Mouse (Mus musculus) gastrocnemius, adult 8-10 months (tissue): ENCODE results near the gene Rbbp7. TPM values are rescaled to one million over a fixed set of nuclear protein-coding genes. Genes with fewer than 3 reads are reported as not detected.
"Not testable (repeated sequence)": the region's sequence is repeated elsewhere in the genome, so short reads cannot be mapped to it uniquely, and the experiment has no call there.

ENCODE experiments used
- DNase-seq, 2 experiments: peaks; one replicate each; pipeline ENCODE4 v3.0.0; 2022; ENCODE audit warnings: low spot score in 2 of 2
- total RNA-seq, 4 experiments: library from RNA; stranded (reverse); gene quantifications; 2 replicates each; pipeline ENCODE4 v1.2.4; 2022

The Rbbp7 gene
- 10 to 100 TPM; 83.0 to 90.3 (median 86.6) TPM for total RNA-seq

DNA sequence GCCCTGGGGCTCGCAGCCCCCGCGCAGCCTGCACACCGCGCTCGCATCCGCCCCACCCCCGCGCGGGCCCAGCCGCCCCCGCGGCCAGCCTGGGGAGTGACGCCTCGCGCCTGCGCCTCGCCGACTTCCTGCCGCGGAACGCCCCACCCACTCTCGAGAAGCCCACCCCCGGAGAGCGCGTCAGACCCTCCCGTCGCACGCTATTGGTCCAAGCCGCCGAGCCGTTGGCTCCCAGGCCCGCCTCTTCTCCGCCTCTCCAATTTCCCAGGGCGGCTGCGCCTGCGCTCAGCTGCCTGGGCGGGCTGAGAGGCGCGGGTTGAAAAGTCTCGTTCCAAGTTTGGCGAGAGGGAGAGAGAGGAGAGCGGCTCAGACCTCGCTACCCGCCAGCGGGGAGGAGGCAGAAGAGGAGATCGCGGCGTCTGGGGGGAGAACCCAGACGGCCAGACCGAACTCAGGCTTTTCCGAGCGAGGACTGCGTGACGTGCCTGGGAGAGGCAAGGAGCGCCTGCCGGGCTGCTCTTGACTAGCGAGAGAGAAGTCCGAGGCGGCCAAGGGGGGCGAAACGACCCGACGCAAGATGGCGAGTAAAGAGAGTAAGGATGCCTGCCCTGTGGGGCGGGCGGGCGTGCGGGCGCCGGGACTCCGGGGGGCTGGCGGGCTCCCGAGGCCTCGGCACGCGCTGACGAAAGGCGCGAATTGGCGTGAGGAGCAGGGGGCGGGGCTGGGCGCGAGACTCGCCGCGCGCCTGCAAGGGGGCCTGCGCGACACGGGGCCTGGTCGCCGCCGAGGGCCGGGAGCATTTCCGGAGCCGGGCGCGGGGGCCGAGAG lies at the start of gene Rbbp7:
Gene Rbbp7, plus strand, starts transcription at position 288 of the 828 bp plus-strand sequence.
- peak; percentile 80 to 90 for DNase-seq

DNA sequence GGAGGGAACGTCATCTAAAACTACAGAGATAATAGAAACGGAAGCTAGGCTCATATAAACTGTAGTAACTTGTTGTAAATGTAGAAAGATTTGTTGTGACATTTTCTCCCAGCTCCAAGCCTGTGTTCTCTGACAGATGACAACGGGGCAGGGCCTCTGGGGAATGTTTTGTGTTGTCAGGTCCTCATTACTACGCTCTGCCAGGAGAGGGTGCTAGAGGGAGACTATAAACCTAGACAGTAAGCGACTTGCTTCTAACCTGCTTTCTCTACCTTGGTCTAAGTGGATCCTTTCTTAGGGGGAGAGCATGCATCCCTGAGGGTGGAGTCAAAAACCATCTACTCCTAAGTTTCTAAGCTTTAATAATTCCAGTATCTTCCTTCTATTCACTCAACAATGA lies 42.4 kb upstream of the Rbbp7 start:
- DNase-seq: peak in 1 of 2 experiments; percentile 4

DNA sequence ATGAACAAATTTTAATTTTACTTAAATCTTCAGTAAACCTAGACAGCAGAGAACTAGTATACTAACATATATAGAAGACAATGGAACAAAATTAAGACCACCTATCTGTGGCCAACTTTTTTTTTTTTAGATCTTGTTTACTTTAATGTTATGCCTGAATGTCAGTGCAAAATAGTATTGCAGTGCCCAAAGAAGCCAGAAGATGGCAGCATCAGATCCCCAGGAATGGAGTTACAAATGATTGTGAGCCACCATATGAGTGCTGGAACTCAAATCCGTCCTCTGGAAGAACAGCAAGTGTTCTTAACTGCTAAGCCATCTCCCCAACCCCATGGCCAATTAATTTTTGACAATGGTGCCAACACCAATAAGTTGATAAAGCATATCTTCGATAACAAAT lies 40.6 kb upstream of the Rbbp7 start:
- peak in 1 of 2 experiments; percentile 6 for DNase-seq

GRCm38 (mm10) chrX:162727367-162727777 lies 32.8 kb upstream of the Rbbp7 start:
- DNase-seq: no peak

DNA sequence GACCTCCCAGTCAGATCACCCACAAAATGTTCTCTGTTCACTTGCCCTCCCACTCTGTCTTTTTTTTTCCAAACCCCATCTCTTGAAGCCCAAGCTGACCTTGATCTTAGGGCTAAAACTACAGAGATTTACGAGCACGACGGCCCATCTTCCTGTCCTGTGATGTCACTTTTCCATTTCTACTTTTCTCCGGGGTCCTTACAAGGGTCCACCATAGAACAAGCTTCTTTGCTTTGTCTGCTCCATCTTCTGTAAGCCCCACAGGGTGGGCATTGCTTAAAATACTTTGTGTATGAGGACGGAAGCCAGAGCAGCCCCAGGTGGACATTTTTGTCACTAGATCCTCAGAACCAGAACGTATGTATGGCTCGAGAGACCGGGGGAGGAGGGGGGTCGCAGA lies 32.4 kb upstream of the Rbbp7 start:
- no peak for DNase-seq

DNA sequence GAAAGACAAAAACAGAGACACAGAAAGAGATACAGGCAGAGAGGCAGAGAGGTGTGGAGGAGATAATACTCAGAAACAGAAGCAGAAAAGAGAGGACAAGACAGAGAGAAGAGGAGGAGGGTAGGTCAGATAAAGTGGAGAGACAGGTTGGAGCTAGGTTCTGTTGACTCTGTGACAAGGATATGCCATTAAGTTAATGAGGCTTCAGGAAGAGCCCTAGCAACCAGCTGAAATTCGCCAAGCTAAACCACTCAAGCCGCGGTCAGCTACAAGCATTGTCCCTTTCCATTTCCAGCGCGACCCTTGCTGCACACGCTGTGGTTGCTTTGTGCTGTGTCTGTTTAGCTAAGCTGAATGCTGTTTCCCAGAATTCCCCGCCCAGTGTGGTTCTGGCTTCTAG lies 32.0 kb upstream of the Rbbp7 start:
- DNase-seq: no peak

GRCm38 (mm10) chrX:162730031-162730430 lies 30.2 kb upstream of the Rbbp7 start:
- DNase-seq: no peak

- peak; percentile 28 to 43 for DNase-seq
These were observed 24.9 kb upstream of the Rbbp7 start for GRCm38 (mm10) chrX:162734997-162735929.

GRCm38 (mm10) chrX:162736140-162736659 lies 24.0 kb upstream of the Rbbp7 start:
- no peak for DNase-seq

- no peak for DNase-seq
These were observed 11.3 kb upstream of the Rbbp7 start for GRCm38 (mm10) chrX:162748696-162749420.

GRCm38 (mm10) chrX:162752418-162752817 lies 7.8 kb upstream of the Rbbp7 start:
- no peak for DNase-seq

DNA sequence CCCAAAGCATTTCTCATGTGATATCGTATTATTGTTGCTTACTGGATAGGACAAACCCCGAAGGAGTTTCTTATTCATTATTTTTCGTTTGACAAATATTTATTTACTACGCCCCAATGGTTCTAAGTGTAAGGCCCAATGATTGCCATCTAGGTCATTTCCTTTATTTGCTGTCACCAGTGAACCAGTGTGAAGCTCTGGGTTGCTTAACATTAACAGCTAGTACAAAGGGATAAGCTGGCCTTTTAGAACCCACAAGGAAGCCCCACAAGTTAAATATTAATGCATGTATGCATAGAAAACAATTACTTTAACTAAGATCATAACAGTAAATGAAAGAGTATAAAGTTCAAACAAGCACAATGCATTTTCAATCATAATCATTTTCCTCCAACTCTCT lies 5.9 kb upstream of the Rbbp7 start:
- no peak for DNase-seq

DNA sequence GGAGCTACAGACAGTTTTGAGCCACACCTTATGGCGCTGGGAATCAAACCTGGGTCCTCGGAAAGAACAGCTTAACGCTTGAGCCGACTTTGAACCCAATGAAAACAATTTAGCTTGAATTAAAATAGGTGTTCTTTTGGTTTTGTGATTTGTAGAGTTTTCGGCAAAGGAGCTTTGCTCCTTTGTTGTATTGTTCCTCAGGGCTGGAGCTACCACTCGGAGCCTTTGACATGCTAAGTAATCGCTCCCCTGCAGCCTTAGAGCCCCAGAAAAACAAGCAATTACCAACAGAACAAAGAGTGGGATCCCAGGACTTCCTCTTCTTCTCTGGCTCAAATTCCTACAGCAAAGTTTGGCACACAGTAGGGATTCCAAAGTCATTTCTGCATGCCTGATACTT lies 4.1 kb upstream of the Rbbp7 start:
- no peak for DNase-seq

GRCm38 (mm10) chrX:162759251-162760114 lies 719 bp upstream of the Rbbp7 start:
- no peak for DNase-seq

DNA sequence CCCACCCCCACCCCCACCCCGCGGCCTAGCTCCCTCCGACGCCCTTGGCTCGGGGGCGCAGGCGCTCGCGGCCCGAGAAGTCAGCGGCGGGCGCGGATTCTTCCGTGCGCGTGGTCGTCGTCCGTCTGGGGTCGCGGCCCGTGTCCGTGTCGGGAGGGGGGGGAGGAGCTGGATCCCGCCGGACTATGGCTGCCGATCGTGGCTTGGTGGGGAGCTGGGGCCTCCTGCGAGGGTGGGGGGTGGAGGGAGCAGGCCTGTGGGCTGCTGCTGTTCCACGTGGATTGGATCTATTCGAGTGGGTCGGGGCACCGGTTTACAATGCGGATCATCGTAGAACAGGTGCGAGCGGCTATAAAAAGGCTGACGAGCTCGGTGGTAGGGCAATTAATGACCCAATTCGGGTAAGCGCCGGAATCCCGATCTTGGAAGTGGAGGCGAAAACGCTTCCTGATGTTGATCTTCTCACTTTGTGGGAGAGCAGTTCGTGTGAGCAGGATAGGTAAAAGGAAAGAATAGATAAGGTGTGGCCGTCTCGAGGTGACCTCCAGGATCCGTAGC lies 835 bp downstream of the Rbbp7 start:
- DNase-seq: peak in 1 of 2 experiments; percentile 5

- DNase-seq: no peak
These were observed 1.7 kb downstream of the Rbbp7 start for GRCm38 (mm10) chrX:162761716-162762395.

- DNase-seq: no peak
These were observed 10.5 kb downstream of the Rbbp7 start for GRCm38 (mm10) chrX:162770726-162771125.

DNA sequence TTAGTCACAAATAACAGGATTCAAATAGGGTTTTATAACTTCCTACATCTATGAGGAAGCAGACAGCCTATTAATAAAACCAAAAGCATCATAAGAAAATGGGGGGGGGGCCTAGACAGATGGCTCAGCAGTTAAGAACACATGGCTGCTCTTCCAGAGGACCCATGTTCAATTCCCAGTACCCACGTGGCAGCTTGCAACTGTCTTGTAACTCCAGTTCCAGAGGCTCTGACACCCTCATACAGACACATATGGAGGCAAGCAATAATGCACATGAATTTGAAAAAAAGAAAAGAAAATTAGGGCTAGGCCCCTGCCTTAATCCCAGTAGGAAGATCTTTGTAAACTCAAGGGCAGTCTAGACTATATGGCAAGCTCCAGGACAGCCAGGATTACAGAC lies 28.2 kb downstream of the Rbbp7 start:
- DNase-seq: no peak

DNA sequence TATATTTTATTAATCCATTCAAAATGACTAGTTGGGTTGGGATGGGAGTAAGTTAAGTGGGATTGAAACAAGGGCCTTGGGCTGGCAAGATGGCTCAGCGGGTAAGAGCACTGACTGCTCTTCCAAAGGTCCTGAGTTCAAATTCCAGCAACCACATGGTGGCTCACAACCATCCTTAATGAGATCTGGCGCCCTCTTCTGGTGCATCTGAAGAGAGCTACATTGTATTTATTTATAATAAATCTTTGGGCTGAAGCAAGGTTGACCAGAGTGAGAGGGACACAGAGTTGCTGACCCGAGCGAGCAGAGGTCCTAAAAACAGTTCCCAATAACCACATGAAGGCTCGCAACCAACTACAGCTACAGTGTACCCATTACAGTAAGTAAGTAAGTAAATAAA lies 31.2 kb downstream of the Rbbp7 start:
- DNase-seq: not testable (repeated sequence)
